Mouse (Mus musculus) cerebellum, postnatal 25 days (tissue): ENCODE results near the gene Zkscan7.
A peak's percentile ranks its signal among the peaks of the same experiment; 100 is the strongest.

Experiments used
- DNase-seq, 2 experiments: peaks; one replicate each; pipeline ENCODE4 v3.0.0; 2021; ENCODE audit warnings: mixed read lengths in 2 of 2

The Zkscan7 gene

DNA sequence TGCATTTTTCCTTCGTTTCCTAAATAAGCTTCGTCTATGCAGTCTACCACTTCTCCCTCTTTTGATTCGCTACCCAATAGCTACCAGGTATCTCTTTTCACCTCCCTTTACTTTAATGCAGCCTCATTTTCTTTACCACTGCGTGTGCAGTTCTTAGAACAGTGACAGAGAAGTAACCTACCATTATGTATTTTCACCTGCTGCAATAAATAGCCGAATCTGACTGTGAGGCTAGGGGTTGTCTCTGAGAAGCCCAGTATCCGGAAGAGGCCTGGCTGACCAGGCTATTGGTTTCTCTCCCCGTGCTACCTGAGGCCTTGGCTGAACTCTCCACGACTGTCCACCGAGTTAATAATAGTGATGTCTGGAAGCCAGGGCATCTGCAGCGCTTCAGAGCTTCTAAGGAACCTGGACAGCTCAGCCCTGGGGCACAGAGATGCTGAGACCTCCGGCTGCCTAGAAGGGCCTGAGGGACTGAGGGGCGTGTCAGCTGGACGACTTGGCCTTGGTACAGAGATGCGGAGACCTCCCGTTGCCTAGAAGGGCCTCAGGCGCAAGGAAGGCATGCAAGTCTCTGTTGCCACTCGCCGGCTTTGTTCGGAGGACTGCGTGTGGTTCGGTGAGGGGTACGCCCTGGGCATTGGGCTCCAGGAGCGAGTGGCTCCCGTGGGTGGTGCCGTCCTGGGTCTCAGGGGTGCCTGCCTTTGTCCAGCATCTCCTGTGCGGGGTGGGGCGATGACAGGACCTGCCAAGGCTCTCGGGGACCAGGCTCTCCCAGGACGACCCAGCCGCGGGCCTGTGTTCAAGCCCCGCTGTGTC is 17.4 kb downstream of the Zkscan7 start:
- DNase-seq = peak; percentile 83 to 85

DNA sequence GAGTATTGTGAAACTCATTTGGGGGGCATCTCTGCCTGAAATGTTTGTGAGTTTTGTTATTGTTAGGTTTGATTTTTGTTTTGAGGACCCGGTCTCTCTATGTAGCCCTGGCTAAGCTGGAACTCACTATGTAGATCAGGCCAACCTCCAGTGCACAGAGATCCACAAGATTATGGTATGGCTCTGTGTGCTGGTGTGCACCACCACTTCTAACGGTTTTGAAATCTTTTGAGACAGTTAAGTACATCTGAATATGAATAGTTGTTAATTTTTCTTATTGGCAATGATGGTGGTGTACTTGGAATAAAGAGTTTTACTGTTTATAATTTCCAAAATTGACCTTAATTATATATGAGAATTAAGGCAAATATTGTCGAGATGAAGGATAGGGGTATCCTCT is 37.0 kb downstream of the Zkscan7 start:
- DNase-seq = no peak

- peak; percentile 83 to 85 for DNase-seq
Observed at GRCm38 (mm10) chr9:122922936-122923381, 37.5 kb downstream of the Zkscan7 start, which contains the start of gene Zfp105. TSS of gene Zfp105 (plus strand) at chr9:122923072.

GRCm38 (mm10) chr9:122928915-122929314 is 43.4 kb downstream of the Zkscan7 start:
- no peak for DNase-seq
